Mouse (Mus musculus) hindbrain, embryonic 12.5 days (tissue): ENCODE data around the gene Tubg1. TPM values are rescaled to one million over a fixed set of nuclear protein-coding genes. Genes with fewer than 3 reads are reported as not detected.
A peak's percentile ranks its signal among the peaks of the same experiment; 100 is the strongest.

ENCODE experiments used
- ATAC-seq: fragments of 200-750 bp; cut with Nextera tagmentation; 2 replicates; pipeline ENCODE4 v1.8.0; 2017; ENCODE audit warnings: moderate TSS enrichment; ENCODE audit not compliant: low FRiP score
- H3K27ac ChIP-seq: fragments of 300-500 bp; sonication (generic); 2 replicates; pipeline ENCODE4 v1.5.1; 2016; ENCODE audit warnings: mild to moderate bottlenecking
- H3K27me3 ChIP-seq: fragments of 300-500 bp; sonication (generic); 2 replicates; pipeline ENCODE4 v1.6.1; 2016; ENCODE audit warnings: mild to moderate bottlenecking
- H3K36me3 ChIP-seq: fragments of 300-500 bp; sonication (generic); 2 replicates; pipeline ENCODE4 v1.6.1; 2016; ENCODE audit warnings: mild to moderate bottlenecking
- H3K4me1 ChIP-seq: fragments of 300-500 bp; sonication (generic); 2 replicates; pipeline ENCODE4 v1.6.1; 2016
- H3K4me2 ChIP-seq: fragments of 300-500 bp; sonication (generic); replicated peaks from 2 replicates; pipeline ENCODE4 v1.6.1; 2016; ENCODE audit warnings: mild to moderate bottlenecking
- H3K4me3 ChIP-seq: fragments of 300-500 bp; sonication (generic); 2 replicates; pipeline ENCODE4 v1.5.1; 2016; ENCODE audit warnings: mild to moderate bottlenecking
- H3K9ac ChIP-seq: fragments of 300-500 bp; sonication (generic); 2 replicates; pipeline ENCODE4 v1.6.1; 2016; ENCODE audit warnings: mild to moderate bottlenecking, moderate library complexity
- H3K9me3 ChIP-seq: fragments of 300-500 bp; sonication (generic); replicated peaks from 2 replicates; pipeline ENCODE4 v1.6.1; 2016; ENCODE audit warnings: mild to moderate bottlenecking
- WGBS: fragments of 180-500 bp; shearing (Covaris S2); methylation state at CpG from one replicate; pipeline ENCODE4 v1.1.7; 2016; 5-methylcytosine and 5-hydroxymethylcytosine counted together
- polyA plus RNA-seq: library from polyadenylated mRNA; unstranded; fragments of >200 nt; fragmentation: Nextera tagmentation; extraction: Ambion mirVana; gene quantifications from 2 replicates; pipeline ENCODE4 v1.2.1, GENCODE M21; 2016

Gene Tubg1
- polyA plus RNA-seq, 1 experiment from 2014 or later, result 81.6 TPM

DNA sequence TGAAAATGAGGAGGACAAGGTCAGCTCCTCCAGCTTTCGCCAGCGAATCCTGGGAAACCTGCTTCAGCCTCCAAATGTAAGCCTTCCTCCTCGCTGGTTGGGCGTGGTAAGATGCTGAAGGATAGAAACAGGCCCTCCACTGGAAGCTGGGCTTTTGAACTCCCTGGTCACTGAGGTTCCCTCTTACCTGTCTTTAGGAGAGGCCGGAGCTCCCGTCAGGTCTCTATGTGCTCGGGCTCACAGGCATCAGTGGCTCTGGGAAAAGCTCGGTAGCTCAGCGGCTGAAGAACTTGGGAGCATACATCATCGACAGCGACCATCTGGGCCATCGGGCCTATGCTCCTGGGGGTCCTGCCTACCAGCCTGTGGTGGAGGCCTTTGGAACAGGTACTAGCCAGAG, 34.9 kb upstream of the Tubg1 start:
- WGBS, result 90% methylated on average over 12 of the region's 12 CpGs
- no peak overlapping the region for H3K9ac ChIP-seq
- peaks cover 17% of the 10 kb centered on the region for H3K27me3 ChIP-seq
- peaks cover 45% of the 10 kb centered on the region for H3K4me1 ChIP-seq
- H3K9me3 ChIP-seq, result no peaks in the 10 kb centered on the region
- H3K27ac ChIP-seq, result no peak overlapping the region
- H3K4me2 ChIP-seq, result no peak overlapping the region
- H3K36me3 ChIP-seq, result peaks cover 26% of the 10 kb centered on the region
- no peak for ATAC-seq
- no peak overlapping the region for H3K4me3 ChIP-seq

DNA sequence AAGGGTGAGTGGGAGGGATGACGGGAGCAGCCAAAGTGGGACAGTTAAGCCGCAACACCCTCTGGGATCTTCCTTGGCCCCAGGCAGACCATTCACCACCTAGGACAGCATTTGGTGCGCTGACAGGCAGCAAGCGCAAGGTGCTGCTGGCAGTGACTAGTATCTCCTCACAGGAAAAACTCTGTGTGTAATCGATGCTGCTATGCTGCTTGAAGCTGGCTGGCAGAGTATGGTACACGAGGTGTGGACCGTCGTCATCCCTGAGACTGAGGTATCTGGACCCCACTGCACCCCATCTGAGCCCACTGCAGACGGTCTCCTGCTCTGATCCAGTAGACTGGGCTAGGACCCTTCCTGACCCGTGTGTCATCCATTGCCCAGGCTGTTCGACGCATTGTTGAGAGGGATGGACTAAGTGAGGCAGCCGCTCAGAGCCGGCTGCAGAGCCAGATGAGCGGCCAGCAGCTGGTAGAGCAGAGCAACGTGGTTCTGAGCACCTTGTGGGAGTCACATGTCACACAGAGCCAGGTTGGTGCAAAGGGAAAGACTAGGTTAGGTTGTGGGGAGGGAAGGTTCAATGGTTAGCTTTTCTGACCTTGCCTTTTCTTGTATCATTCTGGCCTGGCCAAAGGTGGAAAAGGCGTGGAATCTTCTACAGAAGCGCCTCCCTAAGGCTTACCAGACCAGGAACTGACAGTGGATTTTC, 34.0 kb upstream of the Tubg1 start:
- H3K9ac ChIP-seq, result 0 out of 2 replicates have a peak overlapping the region, but pooled peaks have one; percentile 93
- peaks cover 35% of the 10 kb centered on the region for H3K36me3 ChIP-seq
- peaks cover 45% of the 10 kb centered on the region for H3K4me1 ChIP-seq
- no peak overlapping the region for H3K27ac ChIP-seq
- no peak for ATAC-seq
- peak overlapping the region; percentile 96; the same call in 1 of the 2 replicates for H3K4me2 ChIP-seq
- peaks cover 7% of the 10 kb centered on the region for H3K27me3 ChIP-seq
- no peak overlapping the region for H3K4me3 ChIP-seq
- WGBS, result 95% methylated on average over 18 of the region's 18 CpGs
- H3K9me3 ChIP-seq, result no peaks in the 10 kb centered on the region

DNA sequence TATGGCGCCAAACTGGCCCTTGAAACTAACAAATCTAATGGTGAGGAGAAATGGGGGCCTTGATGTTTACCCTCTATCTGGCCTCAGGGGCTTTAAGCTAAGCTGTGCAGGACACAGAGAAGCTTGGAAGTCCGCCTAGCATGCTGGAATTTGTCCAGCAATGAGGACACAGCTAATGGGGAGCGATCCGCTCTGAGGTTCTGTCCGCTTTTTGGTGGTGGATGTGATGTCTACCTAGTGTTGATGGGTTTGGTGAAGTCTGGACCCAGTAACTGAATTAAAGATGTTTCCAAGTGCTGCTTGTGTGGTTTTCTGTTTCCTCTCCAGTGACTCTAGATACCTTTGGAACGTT, 33.4 kb upstream of the Tubg1 start:
- 84% methylated on average over 6 of the region's 6 CpGs for WGBS
- Histone ChIP-seq H3K9me3 (no peaks in the 10 kb centered on the region), H3K4me1 (peaks cover 45% of the 10 kb centered on the region)

DNA sequence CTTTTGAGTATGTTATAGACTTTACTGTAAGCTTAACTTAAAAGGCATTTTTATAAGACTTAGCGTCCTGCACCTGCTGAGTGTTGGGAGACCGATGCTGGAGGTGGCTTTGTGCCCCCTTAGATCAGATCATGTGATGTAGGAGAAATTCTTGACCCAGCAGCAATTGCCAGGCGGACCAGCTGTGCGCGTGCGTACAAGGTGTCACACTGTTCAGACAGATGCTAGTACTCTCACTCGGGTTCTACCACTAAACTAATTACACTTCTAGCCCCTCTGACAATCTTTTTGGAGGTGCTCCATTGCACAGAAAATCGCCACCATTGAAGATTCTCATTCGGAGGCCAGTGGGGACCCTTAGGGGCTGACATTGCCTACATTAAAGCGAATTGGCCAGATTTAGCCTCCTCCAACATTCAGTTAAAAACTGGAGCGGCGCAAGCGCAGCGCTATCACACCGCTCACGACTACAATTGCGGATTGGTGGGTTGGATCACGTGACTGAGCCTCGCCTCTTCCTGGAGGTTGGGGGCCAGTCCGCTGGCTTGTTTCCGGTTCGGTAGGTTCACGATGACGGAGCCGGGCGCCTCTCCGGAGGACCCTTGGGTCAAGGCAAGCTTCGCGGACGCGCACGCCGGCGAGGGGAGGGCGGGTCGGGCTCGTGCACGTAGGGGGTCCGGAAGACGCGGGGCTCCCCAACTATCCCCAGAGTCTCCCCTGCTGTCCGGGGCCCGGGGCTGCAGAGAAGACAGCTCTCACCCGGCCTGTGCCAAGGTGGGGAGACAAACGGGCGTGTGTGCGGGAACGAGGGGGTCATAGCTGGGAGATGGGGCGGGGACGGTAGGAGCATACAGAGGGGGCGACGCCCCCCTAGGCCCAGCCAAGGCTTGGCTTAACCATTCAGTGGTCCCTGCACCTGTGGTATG, 32.7 kb upstream of the Tubg1 start, which contains the start of gene Mlx:
TSS of gene Mlx (plus strand) at position 522 of the 926 bp plus-strand sequence.
- peak within 1 kb of the TSS; percentile 96 for H3K4me2 ChIP-seq
- H3K9me3 ChIP-seq, result no peaks in the 10 kb centered on the region
- peaks cover 48% of the 10 kb centered on the region for H3K36me3 ChIP-seq
- H3K27me3 ChIP-seq, result no peaks in the 10 kb centered on the region
- peak within 1 kb of the TSS; percentile 93 for H3K9ac ChIP-seq
- peaks cover 38% of the 10 kb centered on the region for H3K4me1 ChIP-seq
- WGBS, result 1% methylated on average over 52 of the region's 52 CpGs
- peak; percentile 84 for ATAC-seq
- H3K27ac ChIP-seq, result peak within 1 kb of the TSS; percentile 87
- peak within 1 kb of the TSS; percentile 74 for H3K4me3 ChIP-seq

More for the DNA sequence above, 33.4 kb upstream of the Tubg1 start:
- Histone ChIP-seq H3K27me3 (peaks cover 2% of the 10 kb centered on the region; the same call in 1 of the 2 replicates), H3K27ac (peak overlapping the region; percentile 87), H3K4me3 (peak overlapping the region; percentile 74), H3K36me3 (peaks cover 41% of the 10 kb centered on the region), H3K4me2 (peak overlapping the region; percentile 96), H3K9ac (peak overlapping the region; percentile 93)
- no peak for ATAC-seq

DNA sequence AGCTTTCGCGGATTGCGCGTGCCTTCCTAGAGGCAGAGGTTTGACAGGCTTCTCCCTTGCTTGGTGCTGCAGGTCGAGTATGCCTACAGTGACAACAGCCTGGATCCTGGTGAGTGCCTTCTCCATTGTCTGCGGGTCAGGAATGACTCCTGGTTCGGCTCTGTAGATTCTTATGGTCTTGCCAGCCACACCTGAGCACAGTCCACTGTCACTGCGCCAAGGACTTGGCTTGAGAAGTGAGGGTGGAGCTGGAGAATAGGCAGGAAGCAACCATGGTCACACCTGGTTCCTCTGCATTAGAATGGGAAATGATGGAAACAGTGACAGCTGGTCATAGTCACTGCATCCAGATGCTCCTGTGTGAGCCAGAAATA, 32.1 kb upstream of the Tubg1 start:
- no peak for ATAC-seq
- Histone ChIP-seq H3K9ac (peak overlapping the region; percentile 93), H3K4me1 (peaks cover 38% of the 10 kb centered on the region), H3K27me3 (no peaks in the 10 kb centered on the region), H3K36me3 (peaks cover 54% of the 10 kb centered on the region), H3K27ac (peak overlapping the region; percentile 87), H3K9me3 (no peaks in the 10 kb centered on the region), H3K4me3 (peak overlapping the region; percentile 74), H3K4me2 (peak overlapping the region; percentile 96)
- WGBS, result 13% methylated on average over 8 of the region's 8 CpGs

DNA sequence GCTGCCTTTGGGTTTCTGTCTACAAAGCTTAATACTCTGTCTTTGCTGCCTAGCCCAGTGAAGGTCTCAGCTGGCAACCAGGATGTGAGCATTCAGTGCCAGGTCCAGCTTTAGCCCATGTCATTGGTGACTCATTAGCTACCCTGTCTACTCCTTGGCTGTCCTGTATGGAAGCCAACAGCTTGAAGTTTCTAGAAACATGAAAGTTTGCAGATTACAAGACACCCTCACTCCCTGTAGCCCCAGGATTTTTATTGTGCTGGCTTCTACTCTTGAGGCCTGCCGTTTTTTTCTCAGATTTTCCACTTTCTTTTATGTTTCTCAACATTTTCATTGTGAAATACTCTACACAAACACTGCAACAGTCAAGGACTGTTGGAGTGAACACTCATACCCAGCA, 29.8 kb upstream of the Tubg1 start:
- no peak overlapping the region for H3K27ac ChIP-seq
- no peak overlapping the region for H3K4me2 ChIP-seq
- H3K9ac ChIP-seq, result no peak overlapping the region
- H3K4me3 ChIP-seq, result no peak overlapping the region
- H3K27me3 ChIP-seq, result no peaks in the 10 kb centered on the region
- whole genome bisulfite sequencing, result 97% methylated on average over 1 of the region's 1 CpGs
- no peak for ATAC-seq
- H3K9me3 ChIP-seq, result no peaks in the 10 kb centered on the region
- H3K36me3 ChIP-seq, result peaks cover 61% of the 10 kb centered on the region
- H3K4me1 ChIP-seq, result peaks cover 34% of the 10 kb centered on the region

DNA sequence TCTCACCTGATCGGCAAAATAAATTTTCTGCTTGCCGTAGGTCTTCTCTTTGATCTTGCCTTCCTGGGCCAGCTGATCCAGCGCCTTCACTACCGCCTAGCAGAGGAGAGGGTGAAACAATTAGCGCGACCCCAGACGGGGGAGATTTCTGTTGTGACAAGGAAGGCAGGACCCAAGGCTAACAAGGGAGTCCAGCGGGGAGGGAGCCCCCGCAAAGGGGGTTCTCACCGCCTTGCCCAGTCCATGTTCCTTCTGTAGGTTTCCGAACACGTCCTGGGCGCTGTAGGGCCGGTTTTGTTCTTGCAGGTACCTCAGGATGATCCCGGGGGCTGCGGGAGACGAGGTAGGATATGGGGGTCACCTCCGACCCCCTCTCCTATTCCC, 24.8 kb upstream of the Tubg1 start:
- WGBS, result 2% methylated on average over 18 of the region's 18 CpGs
- no peak; the same call in 1 of the 2 replicates for ATAC-seq
- peak overlapping the region; percentile 91 for H3K4me2 ChIP-seq
- H3K4me1 ChIP-seq, result peaks cover 9% of the 10 kb centered on the region
- H3K36me3 ChIP-seq, result peaks cover 74% of the 10 kb centered on the region
- H3K4me3 ChIP-seq, result peak overlapping the region; percentile 70
- no peaks in the 10 kb centered on the region for H3K27me3 ChIP-seq
- no peaks in the 10 kb centered on the region for H3K9me3 ChIP-seq
- peak overlapping the region; percentile 90 for H3K27ac ChIP-seq
- peak overlapping the region; percentile 73 for H3K9ac ChIP-seq

DNA sequence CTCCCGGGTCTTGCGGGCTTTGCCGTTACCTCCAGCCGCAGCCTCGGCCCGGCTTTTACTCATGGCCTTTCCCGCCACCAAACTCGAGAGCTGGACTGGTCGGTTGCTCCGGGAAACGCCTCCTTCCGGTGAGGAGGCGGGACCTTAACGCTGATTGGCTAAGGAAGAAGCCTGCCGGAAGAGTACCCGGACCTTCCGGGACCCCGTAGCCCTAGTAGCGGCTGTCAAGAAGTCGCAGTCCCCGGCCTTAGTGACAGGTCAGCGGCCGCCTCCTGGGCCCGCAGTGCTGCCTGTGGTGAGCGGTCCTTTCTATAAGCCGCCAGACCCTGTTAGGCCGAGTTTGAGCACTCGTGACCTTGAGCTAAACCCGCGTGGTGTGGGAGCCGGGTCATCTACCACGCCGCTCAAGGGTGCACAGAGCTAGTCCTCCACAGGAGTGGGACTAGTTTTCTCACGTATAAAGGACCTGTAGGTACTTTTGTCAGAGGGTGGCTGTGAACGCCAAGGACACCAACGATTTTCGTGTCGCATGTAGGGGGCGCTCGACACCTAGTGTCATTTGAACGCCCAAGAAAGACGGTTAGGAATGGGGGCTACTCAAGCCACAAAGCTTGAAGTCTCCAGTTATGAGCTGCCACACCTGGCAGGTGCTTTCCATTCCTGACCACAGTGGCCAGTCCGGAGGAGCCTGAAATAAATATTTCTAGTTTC, 24.3 kb upstream of the Tubg1 start, which contains the start of gene Psmc3ip:
TSS of gene Psmc3ip (minus strand) at position 123 of the 711 bp plus-strand sequence.
- peak within 1 kb of the TSS; percentile 70 for H3K4me3 ChIP-seq
- ATAC-seq, result peak; percentile 92
- peak within 1 kb of the TSS; percentile 91 for H3K4me2 ChIP-seq
- peaks cover 74% of the 10 kb centered on the region for H3K36me3 ChIP-seq
- peak within 1 kb of the TSS; percentile 90 for H3K27ac ChIP-seq
- WGBS, result under 1% methylated on average over 43 of the region's 43 CpGs
- H3K9me3 ChIP-seq, result no peaks in the 10 kb centered on the region
- H3K4me1 ChIP-seq, result peaks cover 9% of the 10 kb centered on the region
- no peaks in the 10 kb centered on the region for H3K27me3 ChIP-seq
- H3K9ac ChIP-seq, result peak within 1 kb of the TSS; percentile 73

DNA sequence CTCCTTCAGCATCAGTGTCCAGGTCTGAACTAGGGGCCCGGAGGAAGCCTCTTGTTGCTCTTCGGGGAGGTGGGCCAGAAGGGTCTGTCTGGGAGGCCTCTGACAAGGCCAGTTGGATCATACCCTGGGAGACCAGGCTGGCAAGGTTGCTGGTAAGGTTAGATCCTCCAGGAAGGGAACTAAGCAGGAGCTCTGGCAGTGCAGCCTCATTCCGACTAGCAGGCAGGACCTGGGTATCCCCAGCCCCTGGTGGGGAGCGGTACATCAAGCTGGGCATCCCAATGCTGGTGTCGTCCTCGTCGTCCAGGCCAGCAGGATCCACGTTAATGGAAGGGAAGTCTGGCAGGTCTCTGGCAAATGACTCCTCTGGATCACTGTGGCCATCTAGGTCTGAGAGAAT, 21.5 kb upstream of the Tubg1 start:
- Histone ChIP-seq H3K4me2 (no peak overlapping the region), H3K4me1 (peaks cover 9% of the 10 kb centered on the region), H3K9ac (no peak overlapping the region), H3K27ac (no peak overlapping the region), H3K36me3 (peaks cover 69% of the 10 kb centered on the region), H3K4me3 (no peak overlapping the region), H3K27me3 (no peaks in the 10 kb centered on the region), H3K9me3 (no peaks in the 10 kb centered on the region)
- no peak for ATAC-seq
- WGBS, result 94% methylated on average over 8 of the region's 8 CpGs

DNA sequence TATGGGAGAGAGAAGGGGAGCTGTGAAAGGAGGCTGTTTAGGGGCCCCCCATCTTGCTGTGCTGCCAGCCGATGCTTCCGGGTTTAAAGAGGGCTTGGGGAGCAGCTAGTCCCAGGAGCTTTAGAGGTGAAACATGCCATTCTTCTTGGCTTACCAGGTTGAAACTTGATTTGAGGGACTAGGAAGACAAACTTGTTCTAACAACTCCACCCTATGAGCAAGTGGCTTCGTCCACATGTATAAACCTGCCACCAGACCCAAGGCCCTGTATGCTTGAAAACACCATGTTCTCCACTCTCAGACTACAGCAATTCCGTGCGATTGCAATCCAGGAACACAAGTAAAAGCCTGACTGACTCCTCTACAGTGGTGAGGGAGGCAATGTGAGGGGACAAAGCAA, 16.7 kb upstream of the Tubg1 start:
- WGBS, result 91% methylated on average over 5 of the region's 5 CpGs

DNA sequence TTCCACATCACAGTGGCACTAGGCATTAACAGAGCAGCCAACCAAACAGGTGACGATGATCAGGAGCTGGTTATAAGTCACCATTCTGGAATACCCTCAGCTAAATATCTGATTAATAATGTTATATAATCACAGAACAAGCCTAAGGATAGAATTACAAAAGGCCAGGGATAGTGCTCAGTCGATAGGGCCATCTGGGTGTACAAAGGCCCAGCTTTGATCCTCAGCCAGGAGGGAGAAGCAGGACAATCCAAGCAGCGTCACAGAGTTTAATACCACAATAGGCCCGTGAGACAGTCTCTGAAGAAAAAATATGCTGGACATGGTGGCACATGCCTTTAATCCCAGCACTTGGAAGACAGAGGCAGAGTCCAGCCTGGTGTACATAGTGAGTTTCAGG, 10.4 kb upstream of the Tubg1 start:
- H3K9ac ChIP-seq, result no peak overlapping the region
- H3K9me3 ChIP-seq, result no peaks in the 10 kb centered on the region
- H3K4me3 ChIP-seq, result no peak overlapping the region
- H3K36me3 ChIP-seq, result 0 out of 2 replicates have a peak, but pooled peaks cover 4% of the 10 kb centered on the region
- ATAC-seq, result no peak
- H3K27ac ChIP-seq, result no peak overlapping the region
- H3K4me1 ChIP-seq, result no peaks in the 10 kb centered on the region
- WGBS, result 79% methylated on average over 4 of the region's 4 CpGs
- H3K27me3 ChIP-seq, result no peaks in the 10 kb centered on the region
- no peak overlapping the region for H3K4me2 ChIP-seq

More for the DNA sequence above, 16.7 kb upstream of the Tubg1 start:
- H3K4me1 ChIP-seq, result no peaks in the 10 kb centered on the region
- H3K4me3 ChIP-seq, result no peak overlapping the region
- no peak overlapping the region for H3K4me2 ChIP-seq
- no peaks in the 10 kb centered on the region for H3K9me3 ChIP-seq
- no peak overlapping the region for H3K27ac ChIP-seq
- H3K9ac ChIP-seq, result no peak overlapping the region
- H3K36me3 ChIP-seq, result peaks cover 61% of the 10 kb centered on the region
- no peak for ATAC-seq
- H3K27me3 ChIP-seq, result no peaks in the 10 kb centered on the region

DNA sequence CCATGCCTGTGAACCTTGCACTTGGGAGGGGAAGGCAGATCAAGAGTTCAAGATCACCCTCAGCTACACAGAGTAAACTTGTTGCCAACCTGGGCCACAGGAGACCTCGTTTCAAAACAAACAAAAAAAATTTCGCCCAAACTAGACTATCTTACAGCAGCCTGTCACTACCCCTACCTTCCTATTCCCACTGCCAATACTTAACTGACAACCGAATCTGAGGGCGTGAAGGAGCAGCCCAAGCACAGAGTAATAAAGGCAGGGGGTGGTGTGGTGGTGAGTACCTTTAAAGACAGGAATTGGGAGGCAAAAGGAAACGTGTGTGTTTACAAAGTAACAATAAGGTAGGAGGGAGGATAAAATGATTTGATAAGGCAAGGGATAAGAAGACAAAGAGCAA, 9.0 kb upstream of the Tubg1 start:
- Histone ChIP-seq H3K4me3 (no peak overlapping the region), H3K36me3 (0 out of 2 replicates have a peak, but pooled peaks cover 2% of the 10 kb centered on the region), H3K9ac (no peak overlapping the region; the same call in 1 of the 2 replicates), H3K4me1 (peaks cover 7% of the 10 kb centered on the region; the same call in 1 of the 2 replicates), H3K27me3 (no peaks in the 10 kb centered on the region), H3K9me3 (no peaks in the 10 kb centered on the region), H3K4me2 (no peak overlapping the region), H3K27ac (no peak overlapping the region)
- ATAC-seq, result no peak
- WGBS, result 66% methylated on average over 5 of the region's 5 CpGs
